Mouse (Mus musculus): Measurements from ENCODE around the gene Prkn.

DNA sequence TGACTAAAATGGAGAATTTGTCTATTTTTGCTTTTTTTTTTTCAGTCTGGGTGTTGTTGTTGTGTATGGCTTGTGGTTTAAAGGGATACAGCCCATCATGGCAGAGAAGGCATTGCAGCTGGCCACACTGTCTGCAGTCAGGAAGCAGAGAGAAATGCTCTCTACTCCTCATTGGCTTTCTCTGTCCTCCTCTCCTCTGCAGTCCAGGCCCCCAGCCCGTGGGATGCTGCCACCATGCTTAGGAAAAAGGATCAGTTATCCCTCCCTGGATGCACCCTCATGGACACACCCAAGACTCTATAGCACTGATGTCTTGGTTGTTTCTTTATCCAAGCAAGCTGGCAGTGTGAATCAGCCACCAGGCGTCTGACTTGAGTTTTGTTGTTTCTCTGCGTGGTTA, 1107.3 kb downstream of the Prkn start:
- TF ChIP-seq POLR2A (IDR thresholded peaks at IDR 0.05; ENCODE audit: borderline replicate concordance, extremely low read depth, low read depth, low read length): no peak
- no peak for TF ChIP-seq CTCF (IDR thresholded peaks at IDR 0.05; ENCODE audit: insufficient read depth, low read length)

Data from lung, adult 2 months (tissue).